Mouse (Mus musculus) spleen, adult 12 weeks (tissue): ENCODE data around the gene Plekhm3.

Experiments used
- DNase-seq: peaks from one replicate; pipeline ENCODE4 v3.0.0; 2022; ENCODE audit warnings: low spot score

Plekhm3 gene

DNA sequence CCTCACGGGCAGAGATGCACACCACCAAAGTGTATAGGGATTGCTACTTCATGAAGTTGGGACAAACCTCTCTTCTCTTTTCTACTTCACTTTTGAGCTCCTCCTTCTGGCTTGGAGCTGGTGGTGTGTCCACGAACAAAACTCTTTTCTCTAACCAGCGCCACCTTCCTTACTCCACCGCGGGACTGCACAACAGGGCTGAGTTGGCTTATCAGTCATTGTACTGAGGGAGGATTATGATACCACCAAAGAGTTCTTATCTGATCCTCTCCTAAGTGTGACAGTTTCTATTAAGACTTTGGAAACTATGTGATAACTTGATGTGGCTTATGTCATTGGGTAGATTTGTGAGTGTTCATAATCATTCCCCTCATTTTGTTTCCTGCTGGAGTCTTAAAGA, 129.2 kb downstream of the Plekhm3 start:
- DNase-seq = no peak

DNA sequence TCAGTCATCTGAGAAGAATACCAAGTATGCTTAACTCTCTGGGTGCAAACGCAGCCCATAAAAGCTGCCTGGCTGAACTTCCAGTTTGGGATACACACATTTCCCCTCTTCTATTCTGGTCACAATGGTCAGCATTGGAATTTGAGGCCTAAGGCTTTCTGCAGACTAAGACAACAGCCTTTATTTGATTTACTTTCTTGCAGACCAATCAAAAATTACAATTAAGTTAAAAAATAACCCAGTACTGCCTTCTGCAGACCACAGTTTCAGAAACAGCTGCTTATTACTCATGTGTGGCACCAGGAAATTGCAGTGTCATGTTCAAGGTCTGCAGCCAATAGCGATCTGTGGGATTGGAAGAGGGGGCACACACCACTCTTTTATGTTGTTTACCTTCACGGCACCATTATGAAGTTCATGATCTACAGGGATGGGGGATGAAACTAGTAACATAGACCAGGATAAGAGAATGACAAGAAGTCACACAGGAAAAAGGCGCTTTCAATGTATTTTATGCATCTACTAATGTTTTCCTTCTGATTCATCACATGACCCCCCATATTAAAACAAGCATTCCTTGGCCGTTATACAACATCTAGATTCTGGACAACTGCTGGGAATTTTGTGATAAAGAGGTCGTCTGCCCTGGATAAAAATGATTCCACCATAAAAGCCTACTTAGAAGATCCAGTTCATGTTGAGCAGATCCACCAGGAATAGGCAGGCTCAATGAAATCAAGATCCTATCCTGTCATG, 130.1 kb downstream of the Plekhm3 start:
- no peak for DNase-seq

- DNase-seq = no peak
Observed at GRCm38 (mm10) chr1:64823564-64823963, 133.1 kb downstream of the Plekhm3 start.

GRCm38 (mm10) chr1:64817709-64818108, 138.9 kb downstream of the Plekhm3 start:
- DNase-seq = no peak

DNA sequence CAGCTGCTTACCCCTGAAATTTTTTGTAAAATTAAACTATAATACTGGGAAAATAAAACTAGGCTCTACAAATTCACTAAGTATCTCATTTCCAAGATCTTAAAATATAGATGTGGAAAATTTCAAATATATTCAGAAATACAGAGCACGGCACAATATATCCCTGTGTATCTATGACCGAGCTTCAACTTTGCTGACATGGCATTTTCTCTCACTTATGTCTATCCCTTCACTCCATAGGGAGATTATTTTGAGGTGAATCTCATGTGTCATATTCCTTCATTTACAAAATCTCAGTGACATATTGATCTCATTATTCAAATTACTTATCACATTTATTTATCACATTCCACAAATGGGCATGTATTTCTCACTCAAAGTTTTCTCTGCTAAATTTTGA, 143.4 kb downstream of the Plekhm3 start:
- no peak for DNase-seq

DNA sequence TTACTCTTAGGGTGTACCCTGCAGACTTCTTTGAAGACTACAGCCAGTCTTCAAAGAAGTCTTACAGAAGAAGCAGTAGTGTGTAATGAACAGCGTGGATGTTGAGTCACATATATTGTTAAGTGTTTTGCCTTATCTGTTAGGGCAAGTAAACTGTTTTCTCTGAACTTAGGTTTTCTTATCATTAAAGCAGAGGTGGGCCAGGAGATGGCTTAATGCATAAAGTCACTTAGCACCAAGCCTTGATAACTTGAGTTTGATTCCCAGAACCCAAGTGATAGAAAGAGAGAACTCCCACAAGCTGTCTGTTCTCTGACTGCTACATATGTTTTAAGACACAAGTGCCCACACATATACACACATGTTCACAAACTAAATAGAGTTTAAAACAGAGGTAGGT, 144.7 kb downstream of the Plekhm3 start:
- no peak for DNase-seq

- DNase-seq = no peak
Observed at GRCm38 (mm10) chr1:64809085-64809484, 147.5 kb downstream of the Plekhm3 start.

GRCm38 (mm10) chr1:64807766-64808165, 148.9 kb downstream of the Plekhm3 start:
- DNase-seq = no peak

DNA sequence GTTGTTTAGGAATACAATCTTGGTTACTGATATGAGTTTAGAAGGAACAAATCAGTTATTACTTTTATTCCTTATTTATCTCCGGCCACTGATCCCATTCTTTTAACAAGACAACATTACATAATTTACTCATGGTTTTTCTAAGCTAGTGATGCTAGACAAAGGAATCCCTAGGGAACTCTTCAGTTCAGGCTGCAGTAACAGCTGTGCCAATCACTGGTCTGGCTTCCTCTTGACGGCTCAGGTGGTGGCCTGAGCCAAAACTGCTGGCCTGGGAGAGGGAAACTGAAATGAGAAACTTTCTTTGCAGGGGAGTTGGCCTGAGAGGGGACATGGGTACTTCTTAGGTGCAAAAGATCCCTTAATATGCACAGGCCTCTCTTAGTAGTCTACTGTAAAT, 151.4 kb downstream of the Plekhm3 start:
- no peak for DNase-seq

DNA sequence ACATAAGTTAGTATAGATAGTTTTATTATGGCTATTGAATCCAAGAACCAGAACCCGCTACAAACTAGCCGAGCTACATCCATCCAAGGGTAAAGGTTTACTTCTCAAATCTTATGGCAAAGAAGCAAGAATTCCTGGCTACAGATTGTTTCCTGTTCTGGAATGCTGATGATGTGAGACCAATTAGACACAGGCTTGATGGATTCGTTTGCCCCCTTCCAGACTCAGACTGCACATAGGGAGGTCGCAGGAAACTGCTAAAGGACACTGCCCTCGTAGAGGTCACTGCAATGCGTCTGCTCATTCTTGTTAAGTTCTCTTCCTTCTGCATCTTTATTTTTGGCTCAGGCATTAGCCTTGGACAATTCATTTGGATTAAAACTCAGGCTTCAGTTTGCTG, 154.0 kb downstream of the Plekhm3 start:
- no peak for DNase-seq

- no peak for DNase-seq
Observed at GRCm38 (mm10) chr1:64797621-64798020, 159.0 kb downstream of the Plekhm3 start.

GRCm38 (mm10) chr1:64796867-64797582, 159.6 kb downstream of the Plekhm3 start:
- DNase-seq = no peak

DNA sequence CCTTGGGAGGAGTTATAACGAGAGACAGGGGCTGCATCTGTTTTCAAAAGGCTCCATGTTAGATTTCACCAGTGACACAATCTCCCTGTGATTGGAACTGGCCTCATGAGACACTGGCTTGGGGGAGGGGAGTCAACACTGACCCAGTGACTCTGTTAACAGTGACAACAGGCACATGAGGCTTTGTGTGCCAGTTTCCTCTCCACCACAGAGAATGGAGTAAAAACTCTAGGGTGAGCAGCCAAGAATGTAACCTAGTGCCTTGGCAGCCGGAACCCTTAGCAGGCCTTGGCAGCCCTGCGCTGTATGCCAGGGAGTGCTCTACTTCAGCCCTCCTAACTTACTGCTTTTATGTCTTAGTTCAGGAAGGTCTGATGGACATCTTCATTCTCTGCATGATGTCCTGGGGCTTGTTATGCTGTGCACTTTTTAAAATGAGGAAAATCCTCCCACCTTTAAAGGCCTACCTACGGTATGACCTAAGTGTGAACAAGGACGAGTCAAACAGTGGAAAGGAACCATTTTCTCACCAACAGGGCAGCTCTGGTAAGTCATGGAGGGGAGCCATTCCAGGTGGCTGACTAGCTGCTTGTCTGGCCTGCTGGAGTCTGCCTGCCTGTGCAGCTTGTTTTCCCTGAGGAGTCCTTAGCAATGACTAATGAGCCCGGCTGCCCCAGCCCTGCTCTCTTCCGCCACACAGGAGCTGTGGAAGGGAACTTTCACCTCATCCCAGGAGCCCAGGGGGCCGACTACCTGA, 161.2 kb downstream of the Plekhm3 start:
- no peak for DNase-seq

GRCm38 (mm10) chr1:64794096-64794495, 162.5 kb downstream of the Plekhm3 start:
- DNase-seq = no peak

DNA sequence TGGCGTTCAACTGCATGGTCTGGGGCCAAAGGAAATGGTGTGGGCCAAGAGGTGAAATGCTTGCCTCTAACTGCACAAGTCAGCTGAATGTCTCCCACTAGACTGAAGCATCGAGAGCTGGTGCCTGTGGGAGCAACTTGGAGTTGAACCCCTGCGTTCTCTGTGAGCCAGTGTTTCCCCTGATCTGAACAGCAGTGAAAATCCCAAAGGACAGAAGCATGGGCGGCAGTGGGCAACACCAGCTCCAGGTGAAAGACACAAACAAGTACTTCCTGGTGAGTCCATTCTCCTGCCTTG, 163.4 kb downstream of the Plekhm3 start:
- DNase-seq = no peak

DNA sequence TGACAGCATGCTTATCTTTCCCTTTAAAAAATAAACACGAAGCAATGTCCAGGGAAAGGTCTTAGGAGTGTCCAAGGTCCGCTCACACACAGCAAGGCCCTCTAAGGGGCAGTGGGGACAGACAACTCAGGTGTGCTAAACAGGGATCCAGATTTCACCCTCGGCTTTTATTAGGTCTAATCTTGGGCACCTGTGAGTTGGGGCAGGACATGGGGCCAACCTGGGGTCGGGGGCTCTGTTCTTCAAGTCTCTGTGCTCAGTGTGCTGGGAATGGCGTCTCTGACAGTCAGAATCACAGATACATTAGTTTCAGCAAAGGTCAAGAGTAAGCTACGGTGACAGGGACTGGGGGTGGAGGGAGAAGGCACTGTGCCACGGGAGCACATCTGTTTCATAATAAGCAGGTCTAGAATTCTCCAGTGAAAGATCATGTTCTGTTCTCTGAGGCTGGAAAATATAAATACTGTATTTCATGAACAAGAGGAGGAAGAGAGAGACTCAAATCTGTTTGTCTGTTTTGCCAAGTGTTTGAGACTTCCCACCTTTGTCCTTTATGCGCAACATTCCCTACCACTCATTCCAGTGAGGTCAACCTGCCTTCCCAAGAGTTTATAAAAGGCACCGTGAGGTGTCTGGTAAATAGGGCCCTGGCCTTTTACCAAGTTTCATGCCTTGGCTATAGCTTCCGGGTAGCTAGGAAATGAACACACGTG, 163.9 kb downstream of the Plekhm3 start:
- no peak for DNase-seq

- no peak for DNase-seq
Observed at GRCm38 (mm10) chr1:64791826-64792225, 164.8 kb downstream of the Plekhm3 start.

DNA sequence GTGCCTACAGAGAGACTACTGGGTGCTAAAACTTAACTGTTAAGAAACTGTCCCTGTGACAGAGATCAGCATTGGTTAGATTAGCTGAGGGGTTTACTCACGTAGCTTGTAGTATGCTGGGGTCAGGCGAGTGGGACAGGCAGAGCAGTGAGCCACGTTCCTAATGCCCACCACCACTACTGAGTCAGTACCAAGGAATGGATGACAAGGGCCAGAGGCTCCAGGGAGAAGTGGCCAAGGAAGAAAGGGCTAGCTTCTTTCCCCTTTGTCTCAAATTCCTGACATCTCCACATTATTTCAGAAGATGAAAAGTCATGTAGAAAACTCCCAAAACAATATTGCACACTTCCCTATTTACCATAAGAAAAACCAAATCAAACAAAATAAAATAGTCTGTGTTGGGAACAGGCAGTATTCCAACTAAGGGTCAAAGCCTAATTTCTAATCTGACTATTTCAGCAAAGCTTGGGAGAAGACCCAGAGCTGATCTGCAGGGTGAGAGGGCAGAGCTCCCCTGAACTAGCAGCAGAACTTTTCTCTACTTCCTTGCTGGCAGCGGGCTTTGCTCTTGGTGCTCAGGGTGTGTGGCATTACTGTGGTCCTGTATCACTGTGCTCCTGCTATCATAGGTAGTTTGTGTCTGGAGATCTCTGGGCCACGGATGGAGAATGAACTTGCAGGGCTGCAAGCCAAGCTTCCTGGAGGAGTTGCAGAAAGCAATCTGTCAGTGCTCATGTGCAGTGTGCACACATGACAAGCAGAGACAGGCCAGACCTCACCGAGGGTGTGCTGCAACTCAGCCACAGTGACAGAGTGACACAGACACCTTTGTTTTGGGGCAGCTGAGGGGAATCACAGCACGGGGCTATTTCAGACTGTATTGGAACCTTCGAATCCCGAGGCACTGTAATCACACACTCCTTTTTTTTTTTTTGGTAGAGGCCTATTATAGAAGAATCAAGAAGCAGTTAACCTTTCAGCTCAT, 165.5 kb downstream of the Plekhm3 start:
- no peak for DNase-seq

- no peak for DNase-seq
Observed at GRCm38 (mm10) chr1:64787701-64788515, 168.7 kb downstream of the Plekhm3 start.

GRCm38 (mm10) chr1:64779863-64780262, 176.8 kb downstream of the Plekhm3 start:
- no peak for DNase-seq
